Mouse (Mus musculus) bone marrow macrophage, adult 2 months (primary cell): Measurements from ENCODE around the gene Dlec1.

Experiments used
- CTCF ChIP-seq: IDR thresholded peaks from 2 replicates; pipeline ENCODE4 v1.5.1; 2012; ENCODE audit warnings: low read depth, mild to moderate bottlenecking, low read length, moderate library complexity
- POLR2A ChIP-seq: IDR thresholded peaks from 2 replicates; pipeline ENCODE4 v1.6.1; 2012; ENCODE audit warnings: mild to moderate bottlenecking, low read depth, low read length, borderline replicate concordance

DNA sequence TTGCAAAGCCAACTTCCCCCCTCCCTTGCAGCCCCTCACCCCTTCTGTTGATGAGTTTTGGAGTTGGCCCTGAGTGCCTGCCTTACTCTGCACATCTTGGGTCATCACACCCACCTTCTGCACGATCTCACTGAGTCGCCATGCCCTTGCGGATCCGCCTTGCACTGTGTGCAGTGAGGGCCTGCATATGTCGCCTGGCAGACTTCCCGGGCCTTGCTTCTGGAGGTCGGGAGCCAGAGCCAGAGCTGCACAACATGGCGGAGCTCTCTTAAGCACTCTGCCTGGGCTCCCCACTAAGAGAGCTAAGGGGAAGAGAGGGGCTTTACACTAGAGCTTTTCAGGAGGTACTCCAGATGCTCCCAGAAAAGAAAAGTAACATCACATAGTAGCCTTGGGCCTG lies 42.4 kb downstream of the Dlec1 start:
- TF ChIP-seq CTCF = no peak
- TF ChIP-seq POLR2A = no peak
